Mouse (Mus musculus): ENCODE data around the gene Ccl27a.

The Ccl27a gene

GRCm38 (mm10) chr4:41755338-41756305, 18.4 kb downstream of the Ccl27a start, which contains the start of gene Sigmar1:
Sigmar1 (minus strand) TSS chr4:41756157.
- DNase-seq (ENCODE audit: low read depth, low spot score): peak; percentile 97

DNA sequence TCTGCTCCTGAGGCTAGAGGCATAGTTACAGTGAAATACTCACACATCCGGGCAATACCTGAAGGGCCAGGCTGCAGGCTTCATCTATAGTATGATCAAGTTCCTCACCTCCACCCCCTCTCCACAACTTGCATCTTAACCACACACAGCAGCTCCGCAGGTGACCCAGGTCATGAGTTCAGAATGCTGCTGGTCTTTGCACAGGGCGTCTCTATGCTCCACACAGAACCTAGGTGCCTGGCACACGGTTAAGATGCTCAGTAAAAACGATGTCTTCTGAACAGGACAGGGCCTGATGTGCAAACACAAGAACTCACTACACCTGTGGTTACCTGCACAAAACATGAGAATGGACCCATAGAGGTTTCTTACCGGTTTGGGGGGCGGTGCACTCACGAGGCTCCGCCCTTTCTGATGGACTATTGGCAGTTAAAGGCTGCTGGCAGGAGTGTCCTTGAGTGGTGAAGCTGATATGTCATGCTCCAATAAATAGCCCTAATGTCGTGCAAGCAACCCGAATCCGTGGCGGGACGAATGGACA, 19.2 kb downstream of the Ccl27a start, which contains the start of gene Galt:
Gene Galt (plus strand): TSS at position 432 of the 541 bp plus-strand sequence.
- DNase-seq (ENCODE audit: low read depth, low spot score): peak; percentile 93

- no peak for DNase-seq (ENCODE audit: low read depth, low spot score)
These were observed 29.0 kb downstream of the Ccl27a start for GRCm38 (mm10) chr4:41745021-41745420.

DNA sequence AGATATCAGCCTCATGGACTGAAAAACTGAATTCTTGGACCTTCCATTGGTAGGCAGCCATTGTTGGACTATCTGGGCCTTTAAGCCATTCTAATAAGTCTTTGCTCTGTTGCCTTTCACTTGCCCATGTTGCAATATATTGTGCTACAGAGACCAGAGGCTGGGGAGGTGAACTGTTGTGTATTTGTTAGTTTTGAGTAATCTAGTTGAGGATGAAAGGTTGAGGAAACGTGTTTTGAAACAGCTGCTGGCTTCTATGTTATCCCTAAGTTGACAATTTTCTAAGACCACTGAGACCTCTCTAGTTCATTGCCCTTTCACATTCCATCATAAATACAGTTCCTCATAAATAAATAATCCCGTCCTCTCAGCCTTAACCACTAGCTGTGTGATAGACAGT, 29.9 kb downstream of the Ccl27a start:
- no peak for DNase-seq (ENCODE audit: low read depth, low spot score)

GRCm38 (mm10) chr4:41741158-41741560, 32.9 kb downstream of the Ccl27a start:
- peak; percentile 99 for DNase-seq (ENCODE audit: low read depth, low spot score)

- DNase-seq (ENCODE audit: low read depth, low spot score): peak; percentile 57
These were observed 33.5 kb downstream of the Ccl27a start for GRCm38 (mm10) chr4:41740380-41741157.

DNA sequence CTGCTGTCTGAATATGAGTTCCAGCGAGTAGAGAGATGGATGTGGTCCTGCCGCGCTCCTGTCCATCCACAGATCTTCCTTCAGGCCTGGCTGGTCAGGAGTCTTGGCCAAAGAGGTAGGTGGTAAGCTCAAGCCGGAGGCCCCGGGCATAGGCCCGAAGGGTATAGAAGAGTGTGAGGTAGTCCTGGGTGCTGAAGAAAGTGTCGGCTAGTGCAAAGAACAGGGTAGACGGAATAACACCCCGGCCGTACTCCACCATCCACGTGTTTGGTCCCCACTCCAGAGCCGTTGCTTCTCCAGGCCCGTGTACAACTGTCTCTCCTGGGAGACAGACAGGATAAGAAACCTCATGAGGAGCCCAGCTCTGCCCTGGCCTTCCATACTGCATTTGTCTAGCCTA, 34.8 kb downstream of the Ccl27a start:
- no peak for DNase-seq (ENCODE audit: low read depth, low spot score)

DNA sequence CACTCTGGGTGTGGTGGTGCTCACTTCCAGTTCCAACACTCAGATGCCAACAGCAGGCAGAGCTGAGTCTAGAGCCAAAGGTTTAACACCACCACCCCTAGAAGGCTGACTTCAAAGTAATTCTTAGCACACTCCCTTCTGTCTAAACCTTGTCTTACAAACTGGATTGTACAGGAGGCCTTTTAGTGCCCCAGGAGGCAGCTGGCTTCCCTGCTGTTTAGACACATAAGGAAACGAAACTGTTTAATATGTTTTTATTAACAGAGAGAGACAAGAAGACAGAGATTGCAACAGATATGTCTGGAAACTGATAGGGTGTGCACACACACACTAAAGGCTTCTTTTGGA, 35.8 kb downstream of the Ccl27a start:
- no peak for DNase-seq (ENCODE audit: low read depth, low spot score)

DNA sequence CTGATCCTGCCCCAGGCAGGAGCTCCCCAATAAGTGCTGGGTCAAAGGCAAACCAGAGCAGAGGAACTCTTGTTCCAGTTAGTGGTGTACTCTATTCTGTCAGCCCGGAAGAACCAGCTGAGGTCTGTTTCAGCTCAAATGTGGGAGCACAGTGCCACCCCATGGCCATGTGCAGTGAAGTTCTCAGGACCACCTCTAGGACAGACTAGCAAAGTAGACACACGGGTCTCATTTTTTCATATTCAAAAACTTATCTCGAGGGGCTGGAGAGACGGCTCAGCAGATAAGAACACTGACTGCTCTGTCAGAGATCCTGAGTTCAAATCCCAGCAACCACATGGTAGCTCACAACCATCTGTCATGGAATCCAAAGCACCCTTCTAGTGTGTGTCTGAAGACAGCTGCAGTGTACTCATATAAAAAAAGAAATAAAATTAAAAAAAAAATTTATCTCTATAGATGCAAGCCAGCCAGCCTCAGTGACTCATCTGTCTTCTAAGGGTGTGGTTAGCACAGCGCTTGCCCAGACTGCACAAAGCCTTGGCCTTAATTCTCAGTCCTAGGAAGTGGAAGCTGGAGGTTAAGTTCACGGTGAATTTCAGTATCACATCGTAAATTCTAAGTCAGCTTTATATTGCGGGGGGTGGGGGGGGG, 36.3 kb downstream of the Ccl27a start:
- DNase-seq (ENCODE audit: low read depth, low spot score): peak; percentile 65

DNA sequence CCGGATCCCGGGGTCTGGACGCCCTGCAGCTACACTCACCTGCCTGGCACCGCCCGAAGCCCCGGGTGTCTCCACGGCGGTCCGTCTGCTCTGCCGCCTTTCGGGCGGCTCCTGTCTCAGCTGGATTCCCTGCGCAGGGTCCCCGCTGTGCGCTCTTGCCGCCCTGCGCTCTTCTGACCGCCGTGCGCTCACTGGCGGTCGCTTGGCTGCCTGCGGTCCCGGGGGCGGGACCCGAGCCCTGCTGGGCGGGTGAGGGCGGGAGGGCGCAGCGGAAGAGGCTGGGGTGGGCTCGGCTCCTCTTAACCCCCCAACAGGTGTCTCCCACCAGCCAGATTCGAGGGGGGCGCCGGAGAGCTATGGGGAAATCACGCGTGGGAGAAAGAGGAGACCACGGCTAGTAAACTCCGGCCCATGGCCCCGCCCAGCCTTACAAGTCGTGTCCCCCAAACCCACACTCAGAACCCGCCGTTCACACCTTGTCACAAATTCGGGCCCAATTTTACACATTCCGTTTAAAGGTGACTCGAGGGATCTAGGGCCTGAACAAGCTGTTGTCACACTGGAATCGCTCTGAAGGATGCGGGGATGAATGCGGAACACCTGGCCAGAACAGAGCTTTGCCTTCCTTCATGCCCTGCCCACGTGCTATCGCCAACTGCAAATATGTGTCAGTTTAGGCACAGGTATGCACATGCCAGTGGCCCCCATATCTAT, 42.8 kb downstream of the Ccl27a start, which contains the start of gene Arid3c:
Gene Arid3c (minus strand): TSS at position 91 of the 714 bp plus-strand sequence.
- DNase-seq (ENCODE audit: low read depth, low spot score): peak; percentile 59

GRCm38 (mm10) chr4:41726826-41727621, 47.0 kb downstream of the Ccl27a start:
- DNase-seq (ENCODE audit: low read depth, low spot score): no peak

- DNase-seq (ENCODE audit: low read depth, low spot score): peak; percentile 99
These were observed 51.1 kb downstream of the Ccl27a start, which contains the start of gene Dctn3 for GRCm38 (mm10) chr4:41722918-41723351. Dctn3 (minus strand) TSS chr4:41723170.
